Mouse (Mus musculus): ENCODE results near the gene 2310022A10Rik.
A peak's percentile ranks its signal among the peaks of the same experiment; 100 is the strongest.

Gene 2310022A10Rik

DNA sequence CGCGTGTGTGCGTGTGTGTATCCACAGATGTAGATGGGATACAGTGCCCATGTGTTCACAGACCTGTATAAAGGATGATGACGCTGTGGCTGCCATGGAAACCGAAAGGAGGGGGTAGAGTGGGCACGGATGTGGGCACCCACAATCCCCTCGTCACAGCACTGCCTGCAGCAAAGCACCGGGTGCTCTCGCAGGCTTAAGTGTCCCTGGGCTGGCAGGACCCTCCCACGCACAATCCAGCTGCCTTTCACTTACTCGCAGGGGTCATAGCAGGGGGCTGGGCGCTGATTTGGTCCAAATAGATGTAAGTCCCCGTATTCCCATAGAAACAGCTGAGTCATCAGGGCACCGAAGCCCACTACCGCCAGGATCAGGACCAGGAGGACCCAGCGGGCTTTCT is 11.6 kb upstream of the 2310022A10Rik start:
- peak; percentile 51 for DNase-seq

GRCm38 (mm10) chr7:27541922-27542321 is 11.1 kb upstream of the 2310022A10Rik start:
- DNase-seq = no peak

DNA sequence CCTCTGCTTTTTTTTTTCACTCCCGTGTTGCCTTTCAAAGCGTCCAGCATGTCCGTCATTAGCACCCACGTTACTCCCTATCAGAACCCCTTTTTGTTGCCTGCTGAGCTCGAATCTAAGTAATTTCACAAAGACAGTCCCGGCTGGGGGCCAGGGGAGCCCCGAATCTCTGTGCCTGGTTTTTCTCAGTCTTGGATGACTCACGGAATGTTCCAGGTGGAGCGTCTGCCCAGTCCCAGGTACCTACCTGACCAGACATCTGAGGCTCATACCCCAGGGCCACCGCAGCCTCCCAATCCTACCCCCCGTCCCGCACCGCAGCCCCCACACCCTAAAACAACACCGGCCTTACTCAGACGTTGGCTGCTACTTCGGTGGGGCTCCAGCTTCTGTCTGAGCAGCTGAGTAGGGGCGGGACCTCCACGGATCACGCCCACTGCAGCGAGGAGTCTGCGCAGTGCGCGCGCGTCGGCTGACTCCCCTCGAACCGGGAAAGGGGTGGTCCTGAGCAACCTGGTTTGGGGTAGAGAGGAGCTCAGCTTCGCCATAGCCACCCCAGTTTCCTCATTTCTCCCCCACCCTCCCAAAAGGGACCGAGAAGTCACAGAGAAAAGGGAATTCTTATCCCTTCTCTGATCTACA is 10.5 kb upstream of the 2310022A10Rik start:
- peak; percentile 90 for DNase-seq

GRCm38 (mm10) chr7:27543065-27543464 is 10.0 kb upstream of the 2310022A10Rik start:
- DNase-seq = no peak

GRCm38 (mm10) chr7:27543851-27544250 is 9.2 kb upstream of the 2310022A10Rik start:
- no peak for DNase-seq

DNA sequence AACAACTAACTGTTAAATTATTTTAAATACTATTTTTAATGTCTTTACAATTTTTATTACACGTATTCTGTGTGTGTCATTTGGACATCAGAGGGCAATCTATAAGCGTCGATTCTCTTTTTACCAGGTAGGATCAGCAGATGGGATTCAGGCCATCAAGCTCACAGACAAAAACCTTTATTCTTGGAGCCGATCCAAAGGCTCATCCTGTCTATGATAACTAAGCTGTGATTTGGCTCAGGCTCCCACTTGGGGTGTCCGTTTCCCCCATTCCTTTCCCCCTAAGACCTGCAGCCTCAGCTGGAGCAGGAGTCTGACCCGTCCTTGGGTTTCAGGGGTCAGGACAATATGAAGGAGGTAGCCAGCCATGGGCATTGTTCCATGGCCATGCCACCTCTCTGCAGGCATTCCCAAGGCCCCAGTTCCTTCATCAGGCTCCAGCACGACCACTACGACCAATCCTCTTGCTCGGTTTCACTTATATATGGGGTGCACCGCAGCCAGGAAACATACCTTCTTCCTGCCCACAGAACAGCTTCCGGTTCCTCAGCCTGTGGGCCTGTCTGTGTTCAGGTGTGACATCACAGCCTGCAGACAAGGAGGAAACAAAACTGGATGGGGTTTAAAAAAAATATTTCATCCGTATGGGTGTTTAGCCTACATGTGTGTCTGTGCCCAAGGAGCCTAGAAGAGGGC is 8.2 kb upstream of the 2310022A10Rik start:
- no peak for DNase-seq

DNA sequence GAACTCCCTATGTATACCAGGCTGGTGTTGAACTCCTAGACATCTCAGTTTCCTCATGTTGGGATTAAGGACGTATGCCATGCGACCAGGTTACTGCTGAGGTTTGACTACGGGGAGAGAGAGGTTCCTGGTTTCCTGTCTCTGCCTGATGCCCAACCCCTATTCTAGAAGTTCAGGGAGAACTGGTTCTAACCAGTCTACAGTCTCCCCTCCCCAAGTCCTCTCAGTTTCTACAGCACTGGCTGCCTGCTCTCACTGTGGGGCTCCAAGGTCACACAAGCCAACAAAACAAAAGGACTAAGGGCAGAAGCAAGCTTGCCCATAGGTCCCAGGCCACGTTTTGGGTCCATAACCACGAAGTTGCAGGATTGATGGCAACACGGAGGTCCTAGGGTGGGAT is 3.4 kb upstream of the 2310022A10Rik start:
- DNase-seq = no peak

- no peak for DNase-seq
Measured at GRCm38 (mm10) chr7:27552070-27552469, 963 bp upstream of the 2310022A10Rik start.

- DNase-seq = no peak
Measured at GRCm38 (mm10) chr7:27560291-27560887, 7.4 kb downstream of the 2310022A10Rik start.

GRCm38 (mm10) chr7:27560978-27561377 is 7.9 kb downstream of the 2310022A10Rik start:
- no peak for DNase-seq

DNA sequence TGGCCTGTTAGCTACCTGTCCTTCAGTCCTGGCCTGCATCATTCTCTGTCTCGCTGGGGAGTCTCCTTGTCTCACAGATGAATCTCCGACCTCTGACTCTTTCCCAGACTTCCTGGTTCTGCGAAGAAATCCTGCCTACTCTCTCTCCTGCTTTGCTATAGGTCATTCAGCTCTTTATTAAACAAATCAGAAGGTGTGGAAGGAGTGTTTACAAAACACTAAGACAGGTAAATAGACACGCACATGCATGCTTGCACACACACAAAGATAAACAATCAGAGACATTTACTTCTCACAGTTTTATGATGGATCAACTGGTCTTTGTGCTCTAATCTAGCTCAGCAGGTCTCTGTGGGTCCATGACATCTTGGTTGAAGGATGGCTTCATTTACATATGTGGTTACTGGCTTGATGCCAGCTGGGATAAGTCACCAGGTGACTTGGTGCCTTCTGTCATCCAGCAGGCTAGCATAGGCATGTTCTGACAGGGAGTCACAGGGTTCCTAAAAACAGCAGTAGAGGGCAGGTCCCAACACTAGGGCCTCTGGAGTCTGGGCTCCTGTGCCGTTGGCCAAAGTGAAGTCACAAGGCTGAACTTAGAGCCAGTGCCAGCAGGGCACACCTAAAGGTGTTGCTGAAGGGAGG is 16.7 kb downstream of the 2310022A10Rik start:
- no peak for DNase-seq

DNA sequence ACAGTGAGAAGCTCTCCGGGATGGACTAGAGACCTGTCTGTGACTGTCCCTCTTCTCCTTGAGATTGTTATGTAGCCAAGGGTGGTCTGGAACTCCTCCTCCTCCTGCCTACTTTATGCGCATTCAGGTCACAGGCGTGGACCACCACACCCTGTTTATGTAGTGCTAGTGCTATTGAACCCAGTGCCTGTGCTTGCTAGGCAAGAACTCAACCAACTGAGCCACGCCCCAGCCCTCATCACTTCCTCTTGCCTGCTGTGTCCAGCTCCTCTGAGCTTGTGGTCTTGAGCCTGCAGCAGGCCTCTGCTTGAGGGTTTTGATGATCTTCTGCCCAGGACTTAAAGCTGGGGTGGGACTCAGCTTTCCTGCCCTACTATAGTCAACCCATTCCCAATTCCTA is 19.1 kb downstream of the 2310022A10Rik start:
- DNase-seq = no peak

GRCm38 (mm10) chr7:27574124-27574880 is 21.3 kb downstream of the 2310022A10Rik start:
- no peak for DNase-seq

DNA sequence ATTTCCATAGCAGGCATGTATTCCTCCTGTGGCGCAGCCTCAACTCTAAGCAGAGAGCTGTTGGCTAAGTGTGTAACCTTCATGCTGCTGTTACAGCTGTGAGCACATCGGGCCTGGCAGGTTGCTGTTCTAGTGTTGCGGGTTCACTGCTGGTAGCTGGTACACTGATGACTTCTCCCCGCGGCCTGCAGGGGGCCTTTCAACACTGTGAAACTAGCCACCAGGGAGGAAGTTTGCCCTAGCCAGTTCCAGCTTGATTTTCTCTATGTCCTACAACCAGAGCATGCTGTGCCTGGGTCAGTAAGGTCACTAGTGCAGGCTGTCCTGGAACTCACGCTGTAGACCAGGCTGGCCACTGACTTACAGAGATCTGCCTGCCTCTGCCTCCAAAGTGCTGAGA is 23.9 kb downstream of the 2310022A10Rik start:
- peak; percentile 51 for DNase-seq

GRCm38 (mm10) chr7:27577589-27577988 is 24.6 kb downstream of the 2310022A10Rik start:
- no peak for DNase-seq

DNA sequence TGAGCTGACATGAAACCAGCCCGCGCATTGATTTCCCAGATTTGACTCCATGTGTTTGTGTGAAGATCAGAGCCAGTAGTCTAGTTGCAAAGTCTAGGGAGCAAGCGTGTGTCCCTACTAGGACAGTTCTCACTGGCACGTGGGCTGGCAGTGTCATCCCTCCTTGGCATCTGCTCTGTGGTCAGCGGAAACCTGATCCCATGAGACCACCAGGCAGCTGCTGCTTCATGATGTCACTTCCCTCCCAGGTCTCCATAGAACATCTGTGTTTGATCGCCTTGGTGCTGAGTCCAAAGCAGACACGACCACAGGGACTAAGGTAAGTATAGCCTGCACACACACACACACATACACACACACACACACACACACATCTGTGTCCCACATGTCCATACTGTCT is 25.4 kb downstream of the 2310022A10Rik start:
- no peak for DNase-seq

- no peak for DNase-seq
Measured at GRCm38 (mm10) chr7:27580380-27581174, 27.5 kb downstream of the 2310022A10Rik start.

DNA sequence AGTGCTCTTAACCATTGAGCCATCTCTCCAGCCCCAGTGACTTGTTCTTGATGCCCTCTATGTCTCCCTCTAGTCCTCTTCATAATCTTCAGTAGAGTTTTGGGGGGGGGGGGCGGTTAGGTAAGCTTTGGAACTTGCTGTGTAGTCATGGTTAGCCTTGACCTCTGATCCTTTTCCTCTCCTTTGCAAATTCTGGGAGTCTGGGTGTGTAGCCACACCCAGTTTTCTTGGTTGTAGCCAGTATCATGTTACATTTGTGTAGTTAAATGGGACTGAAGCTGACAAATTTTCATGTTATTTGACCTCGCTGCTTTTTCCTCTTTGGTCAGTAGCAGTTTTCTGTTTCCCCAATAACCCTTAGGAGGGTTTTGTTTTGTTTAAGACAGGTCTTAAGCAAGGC is 33.8 kb downstream of the 2310022A10Rik start:
- no peak for DNase-seq

- no peak for DNase-seq
Measured at GRCm38 (mm10) chr7:27587741-27588140, 34.7 kb downstream of the 2310022A10Rik start.

DNA sequence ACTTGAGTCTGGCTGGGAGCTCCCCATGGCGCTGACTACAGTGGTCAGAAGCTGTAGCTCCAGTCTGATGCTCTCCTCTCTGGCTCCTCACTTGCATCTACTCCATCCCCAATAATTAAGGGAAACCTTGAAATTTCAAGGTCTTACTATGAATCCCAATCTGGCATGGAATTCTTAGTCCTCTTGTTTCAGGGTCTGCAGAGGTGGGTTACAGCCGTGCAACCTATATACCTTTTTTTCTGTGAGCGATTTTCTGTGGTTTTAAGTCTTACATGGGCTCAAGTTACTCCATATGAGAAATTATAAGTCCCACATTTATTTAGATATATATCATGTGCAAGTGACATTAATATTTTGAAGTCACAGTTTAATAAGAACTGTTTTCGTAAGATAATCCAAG is 37.1 kb downstream of the 2310022A10Rik start:
- DNase-seq = no peak

DNA sequence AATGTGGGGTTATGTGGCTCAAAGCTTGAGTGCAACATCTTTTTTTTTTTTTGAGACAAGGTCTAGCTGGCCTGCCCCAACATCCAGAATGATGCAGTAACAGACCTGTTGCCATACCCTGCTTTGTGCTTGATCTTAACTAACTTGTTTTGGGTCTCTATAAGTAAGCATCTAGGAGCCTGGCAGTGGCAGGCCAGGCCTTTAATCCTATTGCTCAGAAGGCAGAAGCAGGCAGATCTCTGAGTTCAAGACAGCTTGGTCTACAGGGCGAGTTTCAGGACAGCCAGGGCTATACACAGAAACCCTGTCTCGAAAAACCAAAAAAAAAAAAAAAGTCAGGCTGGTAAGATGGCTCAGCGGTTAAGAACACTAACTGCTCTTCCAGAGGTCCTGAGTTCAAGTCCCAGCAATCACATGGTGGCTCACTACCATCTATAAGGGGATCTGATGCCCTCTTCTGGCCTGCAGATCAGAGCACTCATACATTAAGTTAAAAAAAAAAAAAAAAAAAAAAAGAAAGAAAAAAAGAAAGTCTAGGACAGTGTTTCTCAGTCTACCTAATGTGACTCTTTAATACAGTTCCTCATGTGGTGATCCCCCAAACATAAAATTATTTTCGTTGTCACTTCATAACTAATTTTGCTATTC is 37.7 kb downstream of the 2310022A10Rik start:
- peak; percentile 57 for DNase-seq

All from cerebellum, adult 9-11 months (tissue).